Mouse (Mus musculus) intestine, postnatal 0 days (tissue): ENCODE data around the gene 2610528J11Rik. TPM values are rescaled to one million over a fixed set of nuclear protein-coding genes. Genes with fewer than 3 reads are reported as not detected.
A peak's percentile ranks its signal among the peaks of the same experiment; 100 is the strongest.
"Not testable (repeated sequence)": the region's sequence is repeated elsewhere in the genome, so short reads cannot be mapped to it uniquely, and the experiment has no call there.

Experiments used
- ATAC-seq: fragments of 200-750 bp; cut with Nextera tagmentation; 2 replicates; pipeline ENCODE4 v1.8.0; 2017; ENCODE audit warnings: mild to moderate bottlenecking, moderate TSS enrichment, moderate library complexity
- H3K27ac ChIP-seq: fragments of 300-500 bp; sonication (generic); 2 replicates; pipeline ENCODE4 v1.5.1; 2014; ENCODE audit warnings: mild to moderate bottlenecking, low read depth, low read length, moderate library complexity
- H3K27me3 ChIP-seq: fragments of 300-500 bp; sonication (generic); replicated peaks from 2 replicates; pipeline ENCODE4 v1.6.1; 2014; ENCODE audit warnings: low read length, mixed read lengths; ENCODE audit not compliant: control insufficient read depth, insufficient read depth
- H3K36me3 ChIP-seq: fragments of 300-500 bp; sonication (generic); 2 replicates; pipeline ENCODE4 v1.6.1; 2014; ENCODE audit warnings: mild to moderate bottlenecking, moderate library complexity; ENCODE audit not compliant: control insufficient read depth, insufficient read depth
- H3K4me1 ChIP-seq: fragments of 300-500 bp; sonication (generic); replicated peaks from 2 replicates; pipeline ENCODE4 v1.6.1; 2014; ENCODE audit warnings: antibody characterized with exemption, low read length, mixed read lengths; ENCODE audit not compliant: control insufficient read depth, insufficient read depth
- H3K4me2 ChIP-seq: fragments of 300-500 bp; sonication (generic); replicated peaks from 2 replicates; pipeline ENCODE4 v1.6.1; 2014; ENCODE audit warnings: low read depth, mild to moderate bottlenecking, moderate library complexity
- H3K4me3 ChIP-seq: fragments of 300-500 bp; sonication (generic); 2 replicates; pipeline ENCODE4 v1.5.1; 2014; ENCODE audit warnings: low read depth, low read length
- H3K9ac ChIP-seq: fragments of 300-500 bp; sonication (generic); 2 replicates; pipeline ENCODE4 v1.6.1; 2014; ENCODE audit warnings: mild to moderate bottlenecking, low read depth, low read length
- H3K9me3 ChIP-seq: fragments of 300-500 bp; sonication (generic); 2 replicates; pipeline ENCODE4 v1.6.1; 2016; ENCODE audit warnings: mixed run types; ENCODE audit not compliant: control insufficient read depth
- CTCF ChIP-seq: sonication (generic); IDR thresholded peaks from 2 replicates; pipeline ENCODE4 v1.5.1; 2016; ENCODE audit warnings: low read depth, mild to moderate bottlenecking, control low read depth, antibody characterized with exemption, moderate library complexity
- WGBS: fragments of 180-500 bp; shearing (Covaris S2); extraction: QIAGEN DNeasy Blood & Tissue Kit; methylation state at CpG from one replicate; pipeline ENCODE4 v1.1.7; 2014; 5-methylcytosine and 5-hydroxymethylcytosine counted together
- polyA plus RNA-seq: library from polyadenylated mRNA; unstranded; fragments of >200 nt; fragmentation: Nextera tagmentation; extraction: Ambion mirVana; gene quantifications from 2 replicates; pipeline ENCODE4 v1.2.1, GENCODE M21; 2015

2610528J11Rik gene
- polyA plus RNA-seq, 1 experiment from 2014 or later = 119 TPM

- peak overlapping the region; percentile 35 for H3K9ac ChIP-seq
- H3K27me3 ChIP-seq = no peaks in the 10 kb centered on the region; the same call in 1 of the 2 replicates
- peak overlapping the region; percentile 37 for H3K4me3 ChIP-seq
- peak overlapping the region; percentile 65 for H3K4me2 ChIP-seq
- TF ChIP-seq CTCF = no peak
- peak; percentile 3; the same call in 1 of the 2 replicates for ATAC-seq
- H3K27ac ChIP-seq = peak overlapping the region; percentile 92
- peaks cover 7% of the 10 kb centered on the region; the same call in 1 of the 2 replicates for H3K4me1 ChIP-seq
- 40% methylated on average over 14 of the region's 14 CpGs for WGBS
- no peaks in the 10 kb centered on the region for H3K9me3 ChIP-seq
- no peaks in the 10 kb centered on the region for H3K36me3 ChIP-seq
Measured at GRCm38 (mm10) chr4:118544441-118545127, 17.8 kb downstream of the 2610528J11Rik start.

DNA sequence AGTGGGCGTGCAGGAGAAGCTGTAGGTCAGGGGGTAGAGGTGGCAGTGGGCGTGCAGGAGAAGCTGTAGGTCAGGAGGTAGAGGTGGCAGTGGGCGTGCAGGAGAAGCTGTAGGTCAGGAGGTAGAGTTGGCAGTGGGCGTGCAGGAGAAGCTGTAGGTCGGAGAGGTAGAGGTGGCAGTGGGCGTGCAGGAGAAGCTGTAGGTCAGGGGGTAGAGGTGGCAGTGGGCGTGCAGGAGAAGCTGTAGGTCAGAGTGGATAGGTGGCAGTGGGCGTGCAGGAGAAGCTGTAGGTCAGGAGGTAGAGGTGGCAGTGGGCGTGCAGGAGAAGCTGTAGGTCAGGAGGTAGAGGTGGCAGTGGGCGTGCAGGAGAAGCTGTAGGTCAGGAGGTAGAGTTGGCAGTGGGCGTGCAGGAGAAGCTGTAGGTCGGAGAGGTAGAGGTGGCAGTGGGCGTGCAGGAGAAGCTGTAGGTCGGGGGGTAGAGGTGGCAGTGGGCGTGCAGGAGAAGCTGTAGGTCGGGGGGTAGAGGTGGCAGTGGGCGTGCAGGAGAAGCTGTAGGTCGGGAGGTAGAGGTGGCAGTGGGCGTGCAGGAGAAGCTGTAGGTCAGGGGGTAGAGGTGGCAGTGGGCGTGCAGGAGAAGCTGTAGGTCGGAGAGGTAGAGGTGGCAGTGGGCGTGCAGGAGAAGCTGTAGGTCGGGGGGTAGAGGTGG lies 20.8 kb downstream of the 2610528J11Rik start:
- ATAC-seq, H3K27ac ChIP-seq, H3K4me3 ChIP-seq, H3K4me1 ChIP-seq, H3K36me3 ChIP-seq, H3K27me3 ChIP-seq, H3K9me3 ChIP-seq, H3K9ac ChIP-seq, H3K4me2 ChIP-seq: not testable (repeated sequence)
- WGBS = 87% methylated on average over 22 of the region's 23 CpGs

- H3K4me3 ChIP-seq, H3K4me1 ChIP-seq, H3K27me3 ChIP-seq, H3K4me2 ChIP-seq, H3K9me3 ChIP-seq, ATAC-seq, H3K27ac ChIP-seq, H3K9ac ChIP-seq, H3K36me3 ChIP-seq: not testable (repeated sequence)
- WGBS = 84% methylated on average over 10 of the region's 10 CpGs
Measured at GRCm38 (mm10) chr4:118548130-118548480, 21.3 kb downstream of the 2610528J11Rik start.

DNA sequence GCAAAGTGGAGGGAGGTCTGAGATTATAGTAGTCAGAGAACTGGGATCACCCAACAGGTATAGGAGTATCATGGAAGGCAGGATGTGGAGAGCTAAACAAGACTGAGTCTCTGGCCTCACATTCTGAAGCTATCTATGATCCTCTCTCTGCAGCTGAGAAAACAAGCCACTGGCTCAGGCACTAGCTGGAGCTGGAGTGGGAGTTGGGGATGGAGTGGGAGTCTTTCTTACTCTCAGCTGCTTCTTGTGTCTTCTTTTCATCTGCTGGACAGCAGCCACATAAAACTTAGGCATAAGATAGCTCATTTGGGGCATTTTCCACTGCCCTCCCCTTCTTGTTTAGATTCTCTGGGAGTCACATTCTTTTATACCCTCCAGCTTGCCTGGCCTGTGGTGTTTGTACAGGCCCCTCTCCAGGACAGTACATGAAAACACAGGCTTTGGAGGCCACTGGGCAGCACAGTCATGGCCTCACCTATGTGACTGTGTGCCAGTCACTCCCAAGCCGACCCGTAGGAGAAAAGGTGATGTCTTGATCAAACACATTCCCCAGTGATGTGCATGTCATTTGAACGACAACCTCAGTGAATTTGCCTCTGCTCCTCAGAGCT lies 26.3 kb downstream of the 2610528J11Rik start:
- 66% methylated on average over 3 of the region's 3 CpGs for WGBS
- Histone ChIP-seq H3K4me3 (no peak overlapping the region), H3K9me3 (no peaks in the 10 kb centered on the region), H3K4me1 (no peaks in the 10 kb centered on the region), H3K27ac (no peak overlapping the region), H3K36me3 (no peaks in the 10 kb centered on the region), H3K9ac (no peak overlapping the region), H3K4me2 (no peak overlapping the region), H3K27me3 (no peaks in the 10 kb centered on the region)
- TF ChIP-seq CTCF = no peak
- no peak for ATAC-seq

GRCm38 (mm10) chr4:118564062-118564925 lies 37.5 kb downstream of the 2610528J11Rik start:
- Histone ChIP-seq H3K27ac (no peak overlapping the region), H3K9ac (no peak overlapping the region), H3K36me3 (no peaks in the 10 kb centered on the region), H3K4me3 (no peak overlapping the region), H3K27me3 (no peaks in the 10 kb centered on the region), H3K4me1 (no peaks in the 10 kb centered on the region), H3K4me2 (no peak overlapping the region), H3K9me3 (no peaks in the 10 kb centered on the region)
- no peak for TF ChIP-seq CTCF
- 77% methylated on average over 13 of the region's 13 CpGs for WGBS
- ATAC-seq = no peak

DNA sequence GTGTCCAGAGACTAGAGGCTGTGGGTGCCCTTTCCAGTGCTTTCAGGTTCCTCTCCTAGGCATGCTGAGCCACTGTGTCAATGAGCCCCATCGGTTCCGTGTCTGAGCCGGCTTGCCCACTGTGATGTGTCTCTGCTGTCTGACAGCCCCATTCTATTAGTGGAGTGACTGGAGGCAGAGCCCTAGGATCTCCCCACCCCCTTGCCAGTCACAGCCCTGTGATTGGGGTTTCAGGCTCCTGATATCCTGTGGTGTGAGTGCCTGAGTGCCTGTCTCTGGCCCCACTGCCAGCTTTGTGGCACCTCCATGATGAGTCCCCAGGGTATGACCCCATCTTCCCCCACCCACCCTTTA lies 38.1 kb downstream of the 2610528J11Rik start:
- no peak for TF ChIP-seq CTCF
- no peaks in the 10 kb centered on the region for H3K9me3 ChIP-seq
- WGBS = 91% methylated on average over 3 of the region's 3 CpGs
- H3K36me3 ChIP-seq = no peaks in the 10 kb centered on the region
- no peaks in the 10 kb centered on the region for H3K4me1 ChIP-seq
- no peak overlapping the region for H3K4me2 ChIP-seq
- no peak overlapping the region for H3K4me3 ChIP-seq
- no peak overlapping the region for H3K9ac ChIP-seq
- H3K27me3 ChIP-seq = no peaks in the 10 kb centered on the region
- no peak for ATAC-seq
- no peak overlapping the region for H3K27ac ChIP-seq
